Mouse (Mus musculus): ENCODE measurements around the gene Olfr463. TPM values are rescaled to one million over a fixed set of nuclear protein-coding genes. Genes with fewer than 3 reads are reported as not detected.

The Olfr463 gene
- polyA plus RNA-seq (2014; fragmentation: Illumina TruSeq; extraction: RNeasy Lipid Tissue Mini Kit (QIAGEN cat#74804); ENCODE audit: low read depth, low replicate concordance), result not detected

GRCm38 (mm10) chr11:87897287-87897686, at the start of gene Olfr463:
Gene Olfr463, minus strand, starts transcription at chr11:87897387.

GRCm38 (mm10) chr11:87920966-87921365, 23.8 kb upstream of the Olfr463 start, which contains the start of gene Olfr464:
Gene Olfr464, minus strand, starts transcription at chr11:87920967.

DNA sequence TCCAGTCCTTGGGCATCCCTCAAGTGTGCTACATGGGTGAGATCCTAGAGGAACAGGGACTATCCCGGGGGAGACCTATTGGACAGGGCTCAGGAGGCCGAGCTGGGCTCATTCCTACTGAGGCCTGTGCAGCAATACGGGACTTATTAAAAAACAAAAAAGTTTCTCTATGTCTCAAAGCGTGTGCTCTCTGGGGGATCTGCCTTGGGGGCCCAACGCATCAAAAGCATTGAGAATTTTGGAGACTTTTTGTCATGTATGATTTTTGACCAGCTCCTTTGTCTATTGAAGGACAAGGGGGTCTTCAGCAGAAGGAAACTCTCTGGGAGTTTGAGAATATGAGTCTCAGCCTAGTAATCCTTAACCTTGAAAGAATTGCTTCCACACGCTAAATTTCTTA, 5.0 kb downstream of the Olfr463 start, which contains the start of gene Olfr462:
Gene Olfr462, minus strand, starts transcription at position 101 of the 400 bp plus-strand sequence.

DNA sequence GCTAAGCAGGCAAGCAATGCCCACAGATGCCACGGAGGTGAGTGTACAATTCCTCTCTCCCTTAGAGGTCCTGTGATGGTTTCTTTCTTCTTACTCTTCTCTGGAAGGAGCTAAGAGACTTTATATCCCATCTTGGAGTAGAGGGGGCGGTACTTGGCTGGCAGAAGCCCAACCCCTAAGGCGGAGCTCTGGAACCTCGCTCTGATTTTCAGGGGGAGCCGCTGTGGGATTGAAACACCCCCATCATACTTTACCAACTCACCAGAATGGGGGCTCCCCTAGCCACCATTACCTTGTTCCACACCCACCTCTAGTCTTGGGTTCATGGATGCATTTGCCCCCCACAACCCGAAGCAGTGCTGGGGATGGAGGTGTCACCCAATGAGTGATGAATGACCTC, 21.8 kb downstream of the Olfr463 start, which contains the start of gene Epx:
Gene Epx, minus strand, starts transcription at position 101 of the 400 bp plus-strand sequence.

GRCm38 (mm10) chr11:87852690-87853596, 44.2 kb downstream of the Olfr463 start, which contains the start of gene Mks1:
Gene Mks1, plus strand, starts transcription at chr11:87853215.

Other genes starting within 250 kb of the Olfr463 start
- 4.7 TPM for gene Rnf43, start 234.7 kb downstream of the Olfr463 start, polyA plus RNA-seq (2014; fragmentation: Illumina TruSeq; extraction: RNeasy Lipid Tissue Mini Kit (QIAGEN cat#74804); ENCODE audit: low read depth, low replicate concordance)
- 22.1 TPM for gene Supt4a, start 159.8 kb downstream of the Olfr463 start, polyA plus RNA-seq (2014; fragmentation: Illumina TruSeq; extraction: RNeasy Lipid Tissue Mini Kit (QIAGEN cat#74804); ENCODE audit: low read depth, low replicate concordance)
- 0.65 TPM for gene Tspoap1, start 136.8 kb downstream of the Olfr463 start, polyA plus RNA-seq (2014; fragmentation: Illumina TruSeq; extraction: RNeasy Lipid Tissue Mini Kit (QIAGEN cat#74804); ENCODE audit: low read depth, low replicate concordance)
- gene Mpo, start 103.8 kb downstream of the Olfr463 start, polyA plus RNA-seq (2014; fragmentation: Illumina TruSeq; extraction: RNeasy Lipid Tissue Mini Kit (QIAGEN cat#74804); ENCODE audit: low read depth, low replicate concordance), result not detected
- gene Lpo, start 69.1 kb downstream of the Olfr463 start, polyA plus RNA-seq (2014; fragmentation: Illumina TruSeq; extraction: RNeasy Lipid Tissue Mini Kit (QIAGEN cat#74804); ENCODE audit: low read depth, low replicate concordance), result not detected
- 1.5 TPM for gene Mks1, start 44.2 kb downstream of the Olfr463 start, polyA plus RNA-seq (2014; fragmentation: Illumina TruSeq; extraction: RNeasy Lipid Tissue Mini Kit (QIAGEN cat#74804); ENCODE audit: low read depth, low replicate concordance)
- not detected for gene Epx, start 21.9 kb downstream of the Olfr463 start, polyA plus RNA-seq (2014; fragmentation: Illumina TruSeq; extraction: RNeasy Lipid Tissue Mini Kit (QIAGEN cat#74804); ENCODE audit: low read depth, low replicate concordance)
- gene Olfr462, start 5.1 kb downstream of the Olfr463 start, polyA plus RNA-seq (2014; fragmentation: Illumina TruSeq; extraction: RNeasy Lipid Tissue Mini Kit (QIAGEN cat#74804); ENCODE audit: low read depth, low replicate concordance), result not detected
- gene Olfr464, start 23.6 kb upstream of the Olfr463 start, polyA plus RNA-seq (2014; fragmentation: Illumina TruSeq; extraction: RNeasy Lipid Tissue Mini Kit (QIAGEN cat#74804); ENCODE audit: low read depth, low replicate concordance), result not detected
- 152 TPM for gene Dynll2, start 90.1 kb upstream of the Olfr463 start, polyA plus RNA-seq (2014; fragmentation: Illumina TruSeq; extraction: RNeasy Lipid Tissue Mini Kit (QIAGEN cat#74804); ENCODE audit: low read depth, low replicate concordance)
- gene Srsf1, start 150.0 kb upstream of the Olfr463 start, polyA plus RNA-seq (2014; fragmentation: Illumina TruSeq; extraction: RNeasy Lipid Tissue Mini Kit (QIAGEN cat#74804); ENCODE audit: low read depth, low replicate concordance), result 437 TPM
- gene Vezf1, start 170.9 kb upstream of the Olfr463 start, polyA plus RNA-seq (2014; fragmentation: Illumina TruSeq; extraction: RNeasy Lipid Tissue Mini Kit (QIAGEN cat#74804); ENCODE audit: low read depth, low replicate concordance), result 68.6 TPM
- gene Cuedc1, start 200.7 kb upstream of the Olfr463 start, polyA plus RNA-seq (2014; fragmentation: Illumina TruSeq; extraction: RNeasy Lipid Tissue Mini Kit (QIAGEN cat#74804); ENCODE audit: low read depth, low replicate concordance), result 5.8 TPM